Mouse (Mus musculus): ENCODE measurements around the gene Topaz1. TPM values are rescaled to one million over a fixed set of nuclear protein-coding genes. Genes with fewer than 3 reads are reported as not detected.

The Topaz1 gene
- polyA plus RNA-seq (2012; ENCODE audit: insufficient read depth, insufficient read length, missing spikeins): not detected in 2 replicates

DNA sequence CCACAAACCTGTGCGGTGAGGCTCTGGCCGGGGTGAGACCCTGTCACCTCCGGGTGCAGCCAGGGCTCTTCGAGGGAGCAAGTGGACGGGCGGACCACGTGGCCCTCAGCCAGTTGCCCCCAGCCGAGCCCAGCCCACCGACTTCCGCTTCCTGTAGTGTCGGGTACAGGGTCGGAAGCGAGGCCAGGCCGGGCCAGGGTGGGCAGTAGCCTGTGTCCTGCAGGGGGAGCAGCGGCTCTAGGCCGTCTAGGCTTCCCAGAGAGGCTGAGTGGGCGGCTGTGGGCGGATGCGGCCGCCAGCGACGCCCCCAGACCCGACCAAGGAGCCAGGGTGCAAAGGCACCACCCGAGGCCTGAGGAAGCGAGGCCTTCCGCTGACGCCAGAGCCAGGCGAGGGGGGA, at the start of gene Topaz1:
Topaz1 (plus strand) TSS at position 287 of the 400 bp plus-strand sequence.
- Histone ChIP-seq H3K4me3 (ENCODE audit: insufficient read depth, low read length) (no peak within 1 kb of the TSS), H3K4me1 (ENCODE audit: control insufficient read depth, insufficient read depth, low read length) (no peaks in the 10 kb centered on the region), H3K27ac (ENCODE audit: insufficient read depth, low read depth, low read length) (no peak within 1 kb of the TSS)
- TF ChIP-seq CTCF (IDR thresholded peaks at IDR 0.05; ENCODE audit: low read depth, low read length): no peak
- no peak for TF ChIP-seq POLR2A (IDR thresholded peaks at IDR 0.05; ENCODE audit: borderline replicate concordance, low read depth, low read length)

DNA sequence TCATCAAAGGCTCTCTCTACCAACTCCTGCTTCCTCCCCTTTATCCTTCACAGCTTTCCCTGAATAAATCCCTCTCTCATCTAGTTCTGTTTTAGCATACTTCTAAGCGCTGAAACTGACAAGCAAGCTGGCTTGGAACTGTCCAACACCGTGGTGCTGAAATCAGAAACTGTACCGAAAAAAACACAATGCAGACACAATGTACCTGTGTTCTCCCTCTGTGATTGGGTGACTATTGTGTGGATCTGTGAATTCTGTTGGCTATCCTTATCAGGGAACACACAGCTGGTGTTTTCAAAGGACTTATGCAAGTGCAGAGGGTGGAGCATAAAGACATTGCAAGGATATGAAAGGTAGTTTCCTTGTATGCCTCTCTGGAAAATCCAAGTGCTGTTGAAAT, 45.3 kb upstream of the Topaz1 start:
- TF ChIP-seq CTCF (IDR thresholded peaks at IDR 0.05; ENCODE audit: low read depth, low read length) (no peak), POLR2A (IDR thresholded peaks at IDR 0.05; ENCODE audit: borderline replicate concordance, low read depth, low read length) (no peak)
- Histone ChIP-seq H3K4me1 (ENCODE audit: control insufficient read depth, insufficient read depth, low read length) (no peaks in the 10 kb centered on the region), H3K27ac (ENCODE audit: insufficient read depth, low read depth, low read length) (no peak overlapping the region), H3K4me3 (ENCODE audit: insufficient read depth, low read length) (no peak overlapping the region)

DNA sequence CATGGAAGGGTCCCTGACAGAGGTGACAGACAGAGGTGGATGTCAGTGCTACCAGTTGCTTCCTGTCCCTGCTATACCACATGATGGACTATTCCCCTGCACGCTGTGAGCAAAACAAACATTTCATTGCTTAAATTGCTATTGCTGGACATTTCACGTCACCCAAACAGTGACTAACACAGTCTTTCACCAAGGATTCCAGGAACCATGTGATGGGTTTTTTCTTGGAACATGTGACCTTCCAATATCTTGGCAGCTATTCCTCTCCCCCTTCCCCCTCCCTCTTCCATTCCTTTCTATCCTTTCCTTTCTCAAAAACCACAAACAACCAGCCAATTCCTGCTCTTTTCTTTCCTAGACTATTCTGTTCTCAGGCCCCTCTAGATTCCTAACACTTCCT, 33.3 kb upstream of the Topaz1 start:
- H3K4me1 ChIP-seq (ENCODE audit: control insufficient read depth, insufficient read depth, low read length): no peaks in the 10 kb centered on the region
- no peak overlapping the region for H3K4me3 ChIP-seq (ENCODE audit: insufficient read depth, low read length)
- no peak for TF ChIP-seq CTCF (IDR thresholded peaks at IDR 0.05; ENCODE audit: low read depth, low read length)
- H3K27ac ChIP-seq (ENCODE audit: insufficient read depth, low read depth, low read length): no peak overlapping the region

DNA sequence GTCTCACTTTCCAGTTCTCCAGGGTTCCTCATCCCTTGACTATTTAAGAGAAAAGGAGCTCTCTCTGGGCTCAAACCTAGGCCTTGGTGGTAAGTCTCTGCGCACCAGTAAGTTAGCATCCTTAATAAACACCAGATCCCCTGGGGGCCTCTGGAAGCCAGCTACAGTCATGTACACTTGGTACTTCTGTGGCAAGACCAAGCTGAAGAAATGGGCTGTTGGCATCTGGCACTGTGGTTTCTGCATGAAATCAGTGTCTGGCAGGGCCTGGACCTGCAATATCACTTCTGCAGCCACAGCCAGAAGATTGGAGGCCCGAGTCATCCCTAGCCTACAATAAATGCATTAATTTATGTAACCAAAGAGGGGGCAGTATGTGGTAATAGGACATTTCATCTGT, 32.1 kb upstream of the Topaz1 start:
- no peak overlapping the region for H3K4me3 ChIP-seq (ENCODE audit: insufficient read depth, low read length)
- no peak for TF ChIP-seq POLR2A (IDR thresholded peaks at IDR 0.05; ENCODE audit: borderline replicate concordance, low read depth, low read length)
- TF ChIP-seq CTCF (IDR thresholded peaks at IDR 0.05; ENCODE audit: low read depth, low read length): no peak
- H3K4me1 ChIP-seq (ENCODE audit: control insufficient read depth, insufficient read depth, low read length): no peaks in the 10 kb centered on the region
- H3K27ac ChIP-seq (ENCODE audit: insufficient read depth, low read depth, low read length): no peak overlapping the region

DNA sequence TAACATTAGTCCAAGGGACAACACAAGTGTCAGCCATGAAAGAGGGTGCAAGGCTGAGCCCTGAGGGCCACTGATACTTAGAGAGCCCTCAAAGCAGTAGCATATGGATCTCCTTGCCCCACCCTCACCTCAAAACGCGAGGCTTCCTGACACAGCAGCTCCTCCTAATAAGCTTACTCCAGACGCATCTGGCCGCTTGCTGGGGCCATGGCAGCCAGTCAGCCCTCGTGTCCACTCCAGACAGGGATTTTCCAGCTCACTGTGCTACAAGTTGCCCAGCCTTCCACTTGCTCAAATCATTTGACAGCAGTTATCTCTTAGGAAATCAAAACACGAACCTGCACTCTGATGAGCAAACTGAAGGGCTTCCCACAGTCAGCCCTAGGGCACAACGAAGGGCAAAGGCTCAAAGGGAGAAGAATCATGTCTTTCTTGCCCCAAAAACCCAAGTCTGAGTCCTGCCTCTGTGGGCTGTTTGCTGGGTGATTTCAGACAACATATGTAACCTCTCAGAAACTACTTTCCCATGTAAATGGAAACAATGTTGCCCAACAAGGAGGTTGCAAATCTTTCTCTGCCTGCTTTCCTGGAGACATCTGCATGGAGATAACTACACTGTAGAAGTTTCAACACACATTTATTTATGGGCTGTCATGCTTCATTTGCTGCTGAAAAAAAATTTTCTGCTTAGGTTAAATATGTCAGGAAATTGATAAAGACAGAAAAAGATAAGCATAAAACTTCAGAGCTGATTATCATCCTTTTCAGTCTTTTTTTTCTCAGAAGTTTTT, 30.8 kb upstream of the Topaz1 start:
- Histone ChIP-seq H3K4me1 (ENCODE audit: control insufficient read depth, insufficient read depth, low read length) (no peaks in the 10 kb centered on the region), H3K27ac (ENCODE audit: insufficient read depth, low read depth, low read length) (no peak overlapping the region), H3K4me3 (ENCODE audit: insufficient read depth, low read length) (no peak overlapping the region)
- no peak for TF ChIP-seq POLR2A (IDR thresholded peaks at IDR 0.05; ENCODE audit: borderline replicate concordance, low read depth, low read length)
- TF ChIP-seq CTCF (IDR thresholded peaks at IDR 0.05; ENCODE audit: low read depth, low read length): no peak

DNA sequence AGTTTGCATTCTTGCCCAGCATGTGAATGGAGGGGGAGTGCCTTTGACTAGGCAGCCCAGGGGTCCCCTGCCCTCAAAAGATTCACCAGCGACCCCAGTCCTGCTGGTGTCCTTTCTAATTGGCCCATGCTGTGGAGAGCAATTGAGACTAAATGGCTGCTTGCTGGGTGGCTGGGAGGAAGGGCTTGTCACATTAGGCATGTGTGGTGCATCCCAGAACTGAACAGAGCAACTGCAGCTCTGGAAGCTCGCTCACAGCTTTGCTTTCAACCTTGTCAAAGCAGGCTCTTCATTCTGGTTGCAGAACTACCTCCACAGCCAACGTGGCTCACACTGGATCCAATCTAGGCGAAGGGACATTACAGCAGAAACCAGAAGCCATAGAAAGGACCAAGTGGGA, 24.9 kb upstream of the Topaz1 start:
- Histone ChIP-seq H3K27ac (ENCODE audit: insufficient read depth, low read depth, low read length) (no peak overlapping the region), H3K4me3 (ENCODE audit: insufficient read depth, low read length) (no peak overlapping the region), H3K4me1 (ENCODE audit: control insufficient read depth, insufficient read depth, low read length) (no peaks in the 10 kb centered on the region)
- TF ChIP-seq POLR2A (IDR thresholded peaks at IDR 0.05; ENCODE audit: borderline replicate concordance, low read depth, low read length) (no peak), CTCF (IDR thresholded peaks at IDR 0.05; ENCODE audit: low read depth, low read length) (no peak)

DNA sequence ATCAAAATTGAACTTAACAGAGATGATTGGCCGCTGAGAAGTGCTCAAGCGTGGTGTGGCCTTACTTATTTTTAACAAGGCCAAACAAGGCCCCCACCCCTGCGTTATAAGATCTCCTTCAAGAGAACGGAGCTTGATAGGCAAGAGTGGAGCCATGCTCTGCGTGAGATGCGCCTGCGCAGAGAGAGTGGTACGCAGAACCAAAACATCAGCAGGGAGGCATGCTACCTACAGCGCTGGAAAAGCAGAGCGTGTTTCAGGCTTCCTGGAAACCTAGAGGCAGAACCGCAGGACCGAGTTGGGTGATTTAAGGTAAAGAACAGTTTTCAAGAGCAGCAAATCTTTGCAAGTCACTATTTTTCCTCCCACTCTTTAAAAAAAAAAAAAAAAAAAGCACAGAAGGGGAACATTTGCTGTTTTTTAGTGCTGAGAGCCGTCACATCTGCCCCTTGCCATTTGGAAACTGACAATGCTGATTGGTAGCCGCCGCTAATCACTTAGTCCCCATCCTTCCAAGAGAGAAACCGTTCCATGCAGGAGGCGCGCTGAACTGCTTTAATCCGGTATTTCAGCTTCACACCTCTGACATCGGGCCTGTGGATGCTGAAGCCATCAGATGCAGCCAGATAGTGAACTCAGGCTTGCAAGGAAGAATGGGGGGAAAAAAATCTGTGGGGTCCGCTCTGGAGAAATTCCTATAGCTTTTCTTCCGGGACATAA, 21.9 kb upstream of the Topaz1 start:
- H3K4me1 ChIP-seq (ENCODE audit: control insufficient read depth, insufficient read depth, low read length): no peaks in the 10 kb centered on the region
- H3K4me3 ChIP-seq (ENCODE audit: insufficient read depth, low read length): no peak overlapping the region
- no peak overlapping the region for H3K27ac ChIP-seq (ENCODE audit: insufficient read depth, low read depth, low read length)
- TF ChIP-seq POLR2A (IDR thresholded peaks at IDR 0.05; ENCODE audit: borderline replicate concordance, low read depth, low read length) (no peak), CTCF (IDR thresholded peaks at IDR 0.05; ENCODE audit: low read depth, low read length) (no peak)

DNA sequence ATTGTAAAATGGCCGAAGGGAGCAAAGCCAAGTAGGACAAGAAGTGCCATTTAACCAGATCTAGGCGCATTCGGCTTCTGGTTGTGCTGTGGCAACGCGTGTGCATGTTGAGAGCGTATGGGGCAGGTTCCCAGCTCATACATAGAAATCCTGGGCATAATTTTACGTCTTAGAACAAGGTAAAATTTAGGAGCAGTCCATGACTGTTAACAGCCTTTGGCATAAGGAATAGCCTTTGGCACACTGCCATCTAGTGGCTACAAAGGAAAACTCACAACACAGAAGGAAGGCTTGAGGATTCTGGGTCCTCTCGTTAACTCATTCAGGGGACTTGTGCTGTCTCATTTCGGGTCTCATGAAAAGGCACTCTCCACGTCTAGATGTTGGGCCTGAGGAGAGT, 17.6 kb upstream of the Topaz1 start:
- Histone ChIP-seq H3K4me1 (ENCODE audit: control insufficient read depth, insufficient read depth, low read length) (no peaks in the 10 kb centered on the region), H3K4me3 (ENCODE audit: insufficient read depth, low read length) (no peak overlapping the region), H3K27ac (ENCODE audit: insufficient read depth, low read depth, low read length) (no peak overlapping the region)
- TF ChIP-seq POLR2A (IDR thresholded peaks at IDR 0.05; ENCODE audit: borderline replicate concordance, low read depth, low read length) (no peak), CTCF (IDR thresholded peaks at IDR 0.05; ENCODE audit: low read depth, low read length) (no peak)

DNA sequence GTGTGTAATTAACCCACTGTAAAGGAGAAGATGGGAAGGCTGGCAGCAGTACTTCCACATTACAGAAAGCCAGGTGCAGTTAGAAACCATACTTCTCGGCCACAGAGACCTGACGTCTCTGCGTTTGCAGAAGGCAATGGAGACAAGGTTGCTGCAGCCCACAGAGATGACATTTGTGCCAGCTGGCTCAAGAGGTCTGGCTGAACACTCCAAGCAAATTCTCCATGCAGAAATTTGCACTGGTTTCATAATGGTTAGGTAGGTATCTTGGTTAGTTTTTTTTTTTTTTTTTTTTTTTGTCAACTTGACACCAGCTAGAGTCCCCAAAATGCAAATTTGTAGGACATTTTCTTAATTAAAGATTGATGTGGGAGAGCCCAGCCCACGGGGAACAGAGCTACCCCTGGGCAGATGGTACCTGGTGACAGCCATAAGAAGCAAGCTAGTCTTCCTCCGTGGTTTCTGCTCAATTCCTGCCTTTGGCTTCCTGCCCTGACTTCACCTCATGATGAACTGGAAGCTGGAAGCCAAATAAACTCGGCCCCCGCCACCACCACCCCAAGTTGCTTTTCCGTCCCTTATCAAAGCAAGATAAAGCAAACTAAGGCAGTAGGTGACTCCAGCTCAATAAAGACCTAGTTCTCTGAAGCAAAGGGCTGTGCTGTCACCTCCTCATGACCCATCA, 14.9 kb upstream of the Topaz1 start:
- TF ChIP-seq CTCF (IDR thresholded peaks at IDR 0.05; ENCODE audit: low read depth, low read length): no peak
- no peak for TF ChIP-seq POLR2A (IDR thresholded peaks at IDR 0.05; ENCODE audit: borderline replicate concordance, low read depth, low read length)
- Histone ChIP-seq H3K4me1 (ENCODE audit: control insufficient read depth, insufficient read depth, low read length) (no peaks in the 10 kb centered on the region), H3K4me3 (ENCODE audit: insufficient read depth, low read length) (no peak overlapping the region), H3K27ac (ENCODE audit: insufficient read depth, low read depth, low read length) (no peak overlapping the region)

DNA sequence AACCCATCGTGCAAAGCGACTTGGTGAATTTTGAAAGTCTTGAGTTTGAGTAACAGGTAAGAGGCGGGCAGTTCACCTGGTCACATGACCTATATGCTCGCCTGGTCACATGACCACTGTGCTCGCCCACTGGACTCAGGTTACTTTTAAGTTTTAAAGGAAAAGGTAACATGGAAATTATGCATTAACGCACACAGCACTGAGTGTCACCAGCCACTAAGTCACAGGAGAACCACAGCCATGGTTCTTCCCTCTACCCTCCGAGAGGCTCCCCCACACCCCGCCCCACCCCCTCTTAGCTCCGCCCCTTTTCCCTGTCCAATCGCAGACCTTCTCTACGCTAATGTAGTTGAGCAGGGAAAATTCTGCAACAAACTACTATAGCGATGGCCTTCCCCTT, 13.9 kb upstream of the Topaz1 start:
- Histone ChIP-seq H3K4me1 (ENCODE audit: control insufficient read depth, insufficient read depth, low read length) (no peaks in the 10 kb centered on the region), H3K4me3 (ENCODE audit: insufficient read depth, low read length) (0 out of 2 replicates have a peak overlapping the region, but pooled peaks have one; percentile 5), H3K27ac (ENCODE audit: insufficient read depth, low read depth, low read length) (no peak overlapping the region)
- TF ChIP-seq POLR2A (IDR thresholded peaks at IDR 0.05; ENCODE audit: borderline replicate concordance, low read depth, low read length): no peak
- no peak for TF ChIP-seq CTCF (IDR thresholded peaks at IDR 0.05; ENCODE audit: low read depth, low read length)
